Mouse (Mus musculus) brain, embryonic 14.5 days (tissue): Measurements from ENCODE around the gene Adgrf5.
"Not testable (repeated sequence)": the region's sequence is repeated elsewhere in the genome, so short reads cannot be mapped to it uniquely, and the experiment has no call there.

Source experiments
- CTCF ChIP-seq: fragments of 200-500 bp; IDR thresholded peaks from 2 replicates; pipeline ENCODE4 v1.5.1; 2012; ENCODE audit warnings: inconsistent platforms, mild to moderate bottlenecking, moderate library complexity, borderline replicate concordance; ENCODE audit not compliant: insufficient read depth, insufficient read length; ENCODE audit errors: extremely low read depth
- POLR2A ChIP-seq: fragments of 200-500 bp; IDR thresholded peaks from 2 replicates; pipeline ENCODE4 v1.6.1; 2012; ENCODE audit warnings: mild to moderate bottlenecking, inconsistent platforms, borderline replicate concordance; ENCODE audit not compliant: poor library complexity, insufficient read depth, insufficient read length, severe bottlenecking; ENCODE audit errors: extremely low read depth

GRCm38 (mm10) chr17:43490371-43490770, 130.1 kb downstream of the Adgrf5 start:
- not testable (repeated sequence) for TF ChIP-seq CTCF, POLR2A
